Mouse (Mus musculus): ENCODE data around the gene Miip.
"Not testable (repeated sequence)": the region's sequence is repeated elsewhere in the genome, so short reads cannot be mapped to it uniquely, and the experiment has no call there.

Miip gene

DNA sequence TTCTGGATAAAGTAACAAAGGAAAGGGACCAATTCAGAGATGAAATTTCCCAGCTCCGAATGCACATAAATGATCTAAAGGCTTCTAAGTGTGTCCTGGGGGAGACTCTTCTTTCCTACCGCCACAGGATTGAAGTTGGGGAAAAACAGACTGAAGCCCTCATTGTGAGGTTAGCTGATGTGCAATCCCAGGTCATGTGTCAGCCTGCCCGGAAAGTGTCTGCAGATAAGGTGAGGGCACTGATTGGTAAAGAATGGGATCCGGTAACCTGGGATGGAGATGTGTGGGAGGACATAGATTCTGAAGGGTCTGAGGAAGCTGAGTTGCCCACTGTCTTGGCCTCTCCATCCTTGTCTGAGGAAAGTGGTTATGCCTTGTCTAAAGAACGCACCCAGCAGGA, 622 bp upstream of the Miip start:
- CTCF ChIA-PET: no interaction called here

DNA sequence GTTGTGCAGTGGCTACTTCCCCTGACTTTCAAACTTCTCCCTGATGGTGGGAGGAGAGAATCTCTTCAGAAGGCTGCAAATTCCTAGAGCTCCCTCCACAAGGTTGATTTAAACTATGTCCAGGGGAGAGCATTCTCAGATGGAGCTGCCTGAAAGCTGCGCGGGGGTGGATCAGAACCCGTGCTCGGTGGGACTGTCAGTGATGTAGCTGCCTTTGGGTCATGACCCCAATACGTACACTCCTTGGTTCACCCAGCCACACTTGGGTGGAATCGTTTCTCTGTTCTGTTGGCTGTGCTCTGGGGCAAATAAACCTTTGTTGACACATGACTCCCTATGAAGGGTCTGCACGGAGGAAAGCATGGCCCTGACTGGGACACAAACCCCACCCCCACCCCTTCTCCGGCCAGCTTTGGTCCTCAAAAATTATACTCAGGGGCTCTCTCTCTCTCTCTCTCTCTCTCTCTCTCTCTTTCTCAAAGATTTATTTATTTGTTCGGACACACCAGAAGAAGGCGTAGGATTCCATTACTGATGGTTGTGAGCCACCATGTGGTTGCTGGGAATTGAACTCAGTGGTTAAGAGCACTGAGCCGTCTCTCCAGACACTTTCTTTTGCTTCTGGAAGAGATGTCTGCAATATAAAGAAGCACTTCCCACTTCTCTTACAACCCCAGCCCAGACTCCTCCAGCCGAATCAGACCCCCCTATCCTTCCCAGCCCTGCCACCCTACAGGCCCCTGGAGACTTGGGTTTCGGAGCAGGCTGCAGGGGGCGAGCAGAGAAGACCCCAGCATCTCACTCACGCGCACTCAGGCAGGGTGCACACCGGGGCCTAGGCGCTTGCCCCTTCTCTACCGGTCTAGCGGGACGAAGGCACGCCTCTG, 810 bp downstream of the Miip start:
- CTCF ChIA-PET: no interaction called here

DNA sequence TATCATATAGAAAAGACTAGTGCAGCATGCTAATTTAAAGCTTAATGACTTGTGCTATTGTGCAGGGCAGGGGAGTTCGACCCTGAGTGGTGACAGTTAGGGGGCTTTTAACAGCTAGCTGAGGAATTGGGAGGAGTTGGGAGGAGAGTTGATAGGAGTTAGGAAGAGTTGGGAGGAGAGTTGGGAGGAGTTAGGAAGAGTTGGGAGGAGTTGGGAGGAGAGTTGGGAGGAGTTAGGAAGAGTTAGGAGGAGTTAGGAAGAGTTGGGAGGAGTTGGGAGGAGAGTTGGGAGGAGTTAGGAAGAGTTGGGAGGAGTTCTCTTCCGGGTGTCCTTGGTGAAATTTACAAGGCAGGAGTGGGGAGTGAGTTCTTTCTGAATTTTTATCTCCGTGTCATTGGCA, 1.8 kb downstream of the Miip start:
- CTCF ChIA-PET: not testable (repeated sequence)

DNA sequence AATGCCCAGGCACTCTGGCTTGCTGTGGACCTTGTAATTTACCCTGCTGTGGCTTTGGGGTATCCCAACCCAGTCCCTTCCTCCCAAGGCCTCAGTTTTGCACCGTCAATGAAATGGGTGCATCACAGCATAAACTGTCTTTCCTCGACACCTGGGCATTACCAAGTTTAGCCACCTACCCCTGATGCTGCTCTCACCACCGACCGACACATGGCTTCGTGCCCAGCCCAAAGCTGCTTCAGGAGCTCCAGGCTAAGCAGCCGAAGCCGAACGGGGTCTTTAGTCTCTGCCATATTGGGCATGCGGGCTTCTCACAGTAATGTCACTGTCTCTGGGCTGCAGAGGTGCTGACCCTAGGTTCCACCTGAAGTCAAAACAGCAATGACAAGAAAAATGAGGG, 2.6 kb downstream of the Miip start:
- CTCF ChIA-PET: no interaction called here

DNA sequence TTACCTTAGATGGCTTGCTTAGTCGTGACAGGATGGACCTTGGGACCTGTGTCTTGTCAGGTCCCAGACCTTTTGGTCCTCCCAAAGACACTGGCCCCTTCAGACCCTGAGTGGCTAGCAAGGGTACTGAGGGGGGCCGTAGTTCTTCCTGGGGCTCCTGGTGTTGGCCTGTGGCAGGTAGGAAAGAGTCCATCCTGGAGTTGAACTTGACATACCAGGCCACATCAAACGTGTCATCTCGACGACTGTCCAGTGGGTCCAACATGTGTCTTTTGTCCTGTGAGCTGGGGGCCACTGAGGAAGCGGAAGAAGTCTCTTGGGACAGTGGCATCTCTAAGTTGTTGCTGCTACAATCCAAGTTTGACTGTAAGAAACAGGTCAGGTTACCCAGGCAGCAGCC, 3.0 kb downstream of the Miip start:
- CTCF ChIA-PET: no interaction called here

DNA sequence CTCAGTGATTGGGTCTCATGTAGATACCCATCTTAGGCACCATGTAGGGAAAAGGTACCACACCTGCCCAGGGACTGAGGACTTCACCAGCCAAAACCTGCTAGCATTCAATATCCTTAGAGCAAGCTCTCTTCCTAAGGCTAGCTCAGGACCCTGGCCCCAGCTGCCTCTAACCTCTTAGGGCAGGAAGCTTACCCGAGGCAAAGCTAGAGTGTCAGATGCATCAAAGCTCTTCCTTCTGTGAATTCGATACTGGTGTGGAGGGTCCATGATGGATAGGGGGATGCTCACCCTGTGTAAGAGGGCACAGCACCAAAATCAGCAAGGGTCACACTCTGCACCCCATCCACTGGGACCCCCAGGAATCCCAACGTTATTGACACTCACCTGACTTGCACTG, 6.6 kb downstream of the Miip start:
- CTCF ChIA-PET: no interaction called here

DNA sequence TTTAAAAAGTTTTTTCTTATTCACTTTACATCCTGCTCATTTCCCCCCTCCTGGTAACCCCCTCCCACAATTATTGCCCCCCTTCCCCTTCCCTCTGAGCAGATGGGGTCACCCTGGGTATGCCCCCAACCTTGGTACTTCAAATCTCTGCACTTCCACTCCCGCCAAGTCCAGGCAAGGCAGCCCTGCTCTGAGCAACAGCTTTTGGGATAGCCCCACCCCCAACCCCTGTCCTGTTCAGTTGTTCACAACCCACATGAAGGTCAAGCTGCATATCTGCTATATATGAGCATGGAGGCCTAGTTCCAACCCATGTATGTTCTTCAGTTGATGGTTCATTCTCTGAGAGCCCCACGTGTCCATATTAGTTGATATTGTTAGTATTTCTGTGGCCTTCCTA, 17.8 kb downstream of the Miip start:
- CTCF ChIA-PET: interaction anchor here (0.6 kb wide), 1 partner anchor 57 kb away, joined by 4 read pairs; no protein-coding TSS in a partner anchor

DNA sequence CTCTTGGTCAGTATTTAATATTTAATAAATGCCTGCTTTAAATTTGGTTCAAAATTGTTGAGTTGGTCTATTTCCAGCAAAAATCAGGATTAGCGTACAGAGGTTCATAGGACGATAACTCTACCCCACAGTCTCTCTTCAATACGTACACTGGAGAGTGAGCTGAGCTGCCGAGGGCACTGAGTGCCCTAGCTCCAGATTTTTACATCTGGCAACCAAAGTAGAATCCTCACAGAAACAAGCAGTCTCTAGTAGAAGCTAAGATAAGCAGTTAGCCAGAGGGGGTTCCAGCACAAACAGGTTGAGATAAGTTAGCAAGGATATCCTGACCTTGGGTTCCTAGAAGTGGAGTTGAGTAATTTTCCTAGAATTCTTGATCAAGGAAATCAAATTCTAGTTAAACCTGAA, 20.0 kb downstream of the Miip start:
- CTCF ChIA-PET: no interaction called here

DNA sequence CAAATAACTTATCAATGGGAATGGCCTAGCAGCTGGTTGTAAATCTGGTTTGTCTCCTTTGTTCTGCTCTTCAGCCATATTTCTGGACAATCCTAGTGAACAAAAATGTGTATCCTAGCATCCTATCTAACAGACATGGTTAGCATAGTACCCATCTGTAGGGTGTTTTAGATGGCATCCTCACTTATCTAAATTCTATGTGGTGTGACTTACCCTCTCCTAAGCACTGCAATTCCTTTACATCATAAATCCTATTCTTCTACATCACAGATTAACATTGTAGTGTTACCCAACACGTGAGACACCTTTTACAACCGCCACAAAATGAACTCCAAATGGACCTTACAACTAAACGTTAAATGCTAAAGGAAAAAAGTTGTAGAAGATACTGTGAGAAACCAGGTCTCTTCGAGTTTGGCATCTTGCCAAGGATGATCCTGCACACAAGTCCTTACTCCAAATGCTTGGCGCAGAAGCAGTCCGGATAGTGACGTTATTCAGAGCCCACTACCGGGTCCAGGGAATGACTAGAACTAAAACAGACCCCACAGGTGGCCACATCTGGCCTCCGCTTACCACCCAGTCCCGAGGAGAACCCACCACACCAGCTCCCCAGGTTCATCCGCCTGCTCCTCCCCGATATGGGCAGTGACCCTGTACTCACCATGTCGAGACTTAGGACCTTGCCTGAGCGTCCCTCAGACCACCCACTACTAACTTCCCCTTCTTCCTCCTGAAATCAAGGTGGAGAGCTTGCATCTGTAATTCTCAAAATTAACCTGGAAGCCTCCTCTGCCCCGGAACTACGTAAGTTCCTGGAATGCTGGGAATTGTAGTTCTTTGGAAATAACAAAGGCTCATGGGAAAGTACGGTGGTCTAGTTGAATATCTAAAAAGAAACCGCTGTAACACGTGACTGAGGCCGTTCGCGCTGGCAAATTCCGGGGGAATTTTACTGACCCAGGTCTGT, 20.7 kb downstream of the Miip start, which contains the start of gene Zfp933:
TSS of gene Zfp933 (minus strand) at position 753 of the 970 bp plus-strand sequence.
- CTCF ChIA-PET: no interaction called here

DNA sequence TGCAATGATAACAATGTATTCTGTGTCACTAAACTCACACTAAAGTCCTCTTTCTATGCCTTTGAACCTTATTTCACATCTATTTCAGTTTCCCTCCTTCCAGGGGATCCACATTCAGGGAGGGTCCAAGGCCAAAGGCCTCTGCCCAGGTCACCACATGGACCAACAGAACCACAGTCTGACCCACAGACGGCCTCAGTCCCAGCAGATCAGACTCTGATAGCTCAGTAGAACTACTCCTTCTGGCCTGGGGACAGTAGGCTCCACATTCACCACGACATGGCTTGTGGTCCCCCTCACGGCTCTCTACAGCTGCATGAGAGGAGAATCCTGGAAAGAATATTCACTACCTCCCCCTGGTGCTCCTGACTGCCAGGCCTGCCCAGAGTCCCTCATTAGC, 25.7 kb downstream of the Miip start:
- CTCF ChIA-PET: no interaction called here

DNA sequence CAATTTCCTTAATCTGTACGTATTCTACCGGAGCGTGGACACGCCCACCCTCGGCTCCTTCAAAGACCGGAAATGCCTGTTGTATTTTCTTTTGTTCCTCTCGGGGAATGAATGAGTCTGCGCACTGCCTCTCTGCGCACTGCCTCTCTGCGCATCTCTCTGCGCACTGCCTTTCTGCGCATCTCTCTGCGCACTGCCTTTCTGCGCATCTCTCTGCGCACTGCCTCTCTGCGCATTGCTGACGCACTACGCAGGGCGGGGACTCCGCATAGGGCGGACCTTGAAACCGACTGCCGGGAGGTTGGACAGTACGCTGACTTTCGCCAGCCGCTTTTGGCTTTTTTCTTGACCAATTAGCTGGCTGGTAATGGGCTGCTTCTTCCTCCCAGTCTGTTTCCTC, 29.3 kb downstream of the Miip start:
- CTCF ChIA-PET: not testable (repeated sequence)

DNA sequence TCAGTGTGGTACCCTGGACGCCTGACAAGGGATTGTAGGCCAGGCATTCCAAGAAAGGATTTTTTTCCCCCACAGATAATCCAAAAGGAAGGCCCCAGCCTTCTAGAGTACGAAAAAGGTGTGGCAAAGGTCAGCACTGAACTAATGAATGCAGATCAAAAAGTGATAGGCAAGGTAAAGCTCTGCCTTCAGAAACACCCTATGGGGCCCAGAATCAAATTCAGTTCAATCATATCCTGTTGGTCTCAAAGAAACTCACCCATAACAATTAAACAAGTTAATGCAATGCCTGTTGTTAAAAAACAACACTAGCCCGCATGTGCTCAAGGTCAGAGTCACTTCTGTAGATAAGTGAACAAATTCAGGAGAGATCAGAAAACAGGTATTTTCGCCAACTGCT, 44.2 kb downstream of the Miip start:
- CTCF ChIA-PET: interaction anchor here (0.6 kb wide), 2 partner anchors 12 to 127 kb away, joined by 3 to 6 read pairs; no protein-coding TSS in a partner anchor

DNA sequence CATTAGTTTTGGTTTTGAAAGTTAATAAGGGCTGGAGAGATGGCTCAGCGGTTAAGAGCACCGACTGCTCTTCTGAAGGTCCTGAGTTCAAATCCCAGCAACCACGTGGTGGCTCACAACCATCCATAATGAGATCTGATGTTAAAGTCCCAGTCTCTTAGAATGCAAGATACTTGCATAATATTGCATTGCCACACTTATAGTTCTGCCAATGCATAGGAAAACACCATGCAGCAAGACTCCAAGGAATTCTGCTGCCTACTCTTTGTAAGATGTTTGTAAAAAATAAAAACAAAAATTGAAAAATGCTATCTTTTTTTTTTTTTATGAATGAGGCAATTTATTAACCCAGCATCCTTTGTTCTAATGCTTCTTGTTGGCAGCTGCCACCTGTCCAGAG, 47.2 kb downstream of the Miip start:
- CTCF ChIA-PET: not testable (repeated sequence)

DNA sequence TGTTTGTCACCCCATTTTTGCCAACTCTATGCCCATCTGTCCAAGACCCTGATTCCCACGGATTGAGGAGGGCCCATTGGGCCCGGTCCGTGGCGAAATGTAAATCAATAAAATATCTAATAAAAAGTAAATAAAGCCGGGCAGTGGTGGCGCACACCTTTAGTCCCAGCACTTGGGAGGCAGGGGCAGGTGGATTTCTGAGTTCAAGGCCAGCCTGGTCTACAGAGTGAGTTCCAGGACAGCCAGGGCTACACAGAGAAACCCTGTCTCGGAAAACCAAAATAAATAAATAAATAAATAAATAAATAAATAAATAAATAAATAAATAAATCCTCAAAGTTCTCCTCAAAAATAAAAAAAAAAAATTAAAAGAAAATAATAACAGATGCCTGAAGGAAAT, 49.0 kb downstream of the Miip start:
- CTCF ChIA-PET: not testable (repeated sequence)

DNA sequence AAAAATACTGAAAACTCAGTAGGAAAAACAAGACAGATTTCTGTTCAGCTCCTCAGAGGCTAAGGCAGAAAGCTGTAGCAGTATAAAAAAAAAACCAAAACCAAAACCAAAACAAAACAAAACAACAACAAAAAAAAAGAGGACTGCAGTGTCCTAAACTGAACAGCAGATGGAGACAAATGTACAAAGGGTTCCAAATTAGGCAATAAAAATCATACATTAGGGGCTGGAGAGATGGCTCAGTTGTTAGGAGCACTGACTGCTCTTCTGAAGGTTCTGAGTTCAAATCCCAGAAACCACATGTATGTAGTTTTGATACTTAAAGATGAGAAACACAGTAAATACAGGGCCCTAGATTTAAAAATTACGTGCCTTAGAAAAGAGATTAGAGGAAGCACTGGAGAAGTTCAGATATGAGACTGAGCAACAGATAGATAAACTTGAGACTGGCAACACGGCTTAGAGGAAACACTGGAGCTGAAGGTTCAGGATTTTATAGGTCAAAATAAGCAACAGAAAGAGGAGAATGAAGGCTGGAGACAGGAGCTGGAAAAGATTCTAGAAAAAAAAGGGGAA, 53.9 kb downstream of the Miip start:
- CTCF ChIA-PET: interaction anchor here (0.6 kb wide), 1 partner anchor 368 kb away, joined by 4 read pairs; no protein-coding TSS in a partner anchor

DNA sequence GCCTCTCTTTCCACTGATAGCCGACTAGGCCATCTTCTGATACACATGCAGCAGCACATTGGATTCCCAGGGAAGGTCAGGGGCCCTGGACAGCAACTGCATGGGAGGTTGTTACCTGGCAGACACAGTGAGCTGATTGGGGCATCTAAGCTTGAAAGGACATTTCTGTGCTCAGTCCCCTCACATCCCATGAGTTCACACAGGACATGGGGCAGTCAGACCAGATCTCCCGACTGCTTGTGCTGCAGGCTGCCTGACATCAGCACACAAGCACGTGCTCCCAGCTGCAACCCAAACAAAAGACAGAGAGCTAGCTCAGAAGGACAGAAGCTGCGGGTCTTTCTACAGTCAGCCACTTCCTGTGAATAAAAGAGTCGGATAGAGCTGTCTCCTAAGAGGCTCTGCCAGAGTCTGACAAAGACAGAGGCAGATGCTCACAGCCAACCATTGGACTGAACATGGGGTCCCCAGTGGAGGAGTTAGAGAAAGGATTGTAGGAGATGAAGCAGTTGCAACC, 55.3 kb downstream of the Miip start:
- CTCF ChIA-PET: no interaction called here
